Mouse (Mus musculus) hindbrain, postnatal 0 days (tissue): Measurements from ENCODE around the gene Zfp54. TPM values are rescaled to one million over a fixed set of nuclear protein-coding genes. Genes with fewer than 3 reads are reported as not detected.
A peak's percentile ranks its signal among the peaks of the same experiment; 100 is the strongest.
"Not testable (repeated sequence)": the region's sequence is repeated elsewhere in the genome, so short reads cannot be mapped to it uniquely, and the experiment has no call there.

Source experiments
- ATAC-seq: fragments of 200-750 bp; cut with Nextera tagmentation; 2 replicates; pipeline ENCODE4 v1.8.0; 2017; ENCODE audit warnings: mild to moderate bottlenecking, moderate TSS enrichment, moderate library complexity
- DNase-seq: peaks from one replicate; pipeline ENCODE4 v3.0.0-alpha.2; 2015; ENCODE audit warnings: low spot score
- H3K27ac ChIP-seq: fragments of 300-500 bp; sonication (generic); 2 replicates; pipeline ENCODE4 v1.5.1; 2014; ENCODE audit warnings: mild to moderate bottlenecking
- H3K27me3 ChIP-seq: fragments of 300-500 bp; sonication (generic); 2 replicates; pipeline ENCODE4 v1.6.1; 2014; ENCODE audit warnings: low read length, mixed read lengths; ENCODE audit not compliant: insufficient read depth
- H3K36me3 ChIP-seq: fragments of 300-500 bp; sonication (generic); 2 replicates; pipeline ENCODE4 v1.6.1; 2014; ENCODE audit warnings: low read length, mixed read lengths; ENCODE audit not compliant: insufficient read depth
- H3K4me1 ChIP-seq: fragments of 300-500 bp; sonication (generic); 2 replicates; pipeline ENCODE4 v1.6.1; 2014; ENCODE audit warnings: antibody characterized with exemption, low read length, mixed read lengths; ENCODE audit not compliant: insufficient read depth
- H3K4me2 ChIP-seq: fragments of 300-500 bp; sonication (generic); 2 replicates; pipeline ENCODE4 v1.6.1; 2014; ENCODE audit warnings: low read depth, mild to moderate bottlenecking, low read length, moderate library complexity, mixed read lengths
- H3K4me3 ChIP-seq: fragments of 300-500 bp; sonication (generic); 2 replicates; pipeline ENCODE4 v1.5.1; 2014; ENCODE audit warnings: low read length
- H3K9ac ChIP-seq: fragments of 300-500 bp; sonication (generic); replicated peaks from 2 replicates; pipeline ENCODE4 v1.6.1; 2014; ENCODE audit warnings: mild to moderate bottlenecking, low read length, moderate library complexity, mixed read lengths
- H3K9me3 ChIP-seq: fragments of 300-500 bp; sonication (generic); 2 replicates; pipeline ENCODE4 v1.6.1; 2016; ENCODE audit warnings: low read length, mixed read lengths
- CTCF ChIP-seq: IDR thresholded peaks from 2 replicates; pipeline ENCODE4 v1.5.1; 2016; ENCODE audit warnings: antibody characterized with exemption, control low read depth, low read depth
- WGBS: fragments of 180-500 bp; shearing (Covaris S2); extraction: QIAGEN DNeasy Blood & Tissue Kit; methylation state at CpG from one replicate; pipeline ENCODE4 v1.1.7; 2014; 5-methylcytosine and 5-hydroxymethylcytosine counted together
- polyA plus RNA-seq: library from polyadenylated mRNA; unstranded; fragments of >200 nt; fragmentation: Nextera tagmentation; extraction: Ambion mirVana; gene quantifications from 2 replicates; pipeline ENCODE4 v1.2.1, GENCODE M21; 2015
- total RNA-seq: library from RNA; depleted of rRNA; stranded (reverse); fragments of >200 nt; gene quantifications from 2 replicates; pipeline ENCODE4 v1.2.3, GENCODE M21; 2014

The Zfp54 gene
- total and polyA plus RNA-seq, 2 experiments from 2014 or later, result 2.2 to 2.4 TPM

DNA sequence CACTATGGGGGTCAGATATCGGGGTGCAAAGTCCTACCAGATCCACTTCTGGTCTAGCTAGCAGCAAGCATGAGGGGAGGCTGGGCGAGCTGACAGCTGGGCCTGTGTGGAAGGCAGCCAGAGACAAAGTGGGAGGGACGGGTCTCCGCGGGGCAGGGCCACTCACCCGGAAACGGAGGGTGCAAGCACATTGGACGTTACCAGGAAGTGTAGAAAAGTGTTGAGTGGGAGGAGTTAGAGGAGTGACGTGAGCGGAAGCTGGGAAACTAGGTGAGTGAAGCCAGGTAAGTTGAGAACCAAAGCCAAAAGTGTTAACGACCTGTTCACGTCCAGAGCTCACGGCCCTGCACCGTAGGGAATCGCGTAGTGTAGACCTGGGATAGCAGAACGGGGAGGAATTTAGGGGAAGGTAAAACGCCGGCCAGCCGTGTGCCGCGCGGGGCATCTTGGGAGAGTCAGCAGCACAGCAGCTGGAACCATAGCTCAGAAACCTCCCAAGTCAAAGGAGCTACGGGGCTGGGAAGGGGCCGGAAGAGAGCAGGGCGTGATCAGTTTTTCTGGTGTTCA is 27.2 kb downstream of the Zfp54 start, which contains the start of gene Zfp51:
Zfp51 (plus strand) TSS at position 237 of the 567 bp plus-strand sequence.
- no peaks in the 10 kb centered on the region for H3K36me3 ChIP-seq
- H3K9ac ChIP-seq, result peak within 1 kb of the TSS; percentile 51
- ATAC-seq (peak; percentile 98), DNase-seq (peak; percentile 92)
- under 1% methylated on average over 26 of the region's 26 CpGs for WGBS
- H3K4me3 ChIP-seq, result peak within 1 kb of the TSS; percentile 60
- peak within 1 kb of the TSS; percentile 73 for H3K4me2 ChIP-seq
- H3K9me3 ChIP-seq, result no peaks in the 10 kb centered on the region
- no peaks in the 10 kb centered on the region for H3K27me3 ChIP-seq
- TF ChIP-seq CTCF, result no peak
- peak within 1 kb of the TSS; percentile 81 for H3K27ac ChIP-seq
- H3K4me1 ChIP-seq, result peaks cover 6% of the 10 kb centered on the region

- no peak overlapping the region for H3K9ac ChIP-seq
- WGBS, result 90% methylated on average over 5 of the region's 5 CpGs
- no peaks in the 10 kb centered on the region for H3K4me1 ChIP-seq
Observed at GRCm38 (mm10) chr17:21463550-21463949, 40.5 kb downstream of the Zfp54 start.

DNA sequence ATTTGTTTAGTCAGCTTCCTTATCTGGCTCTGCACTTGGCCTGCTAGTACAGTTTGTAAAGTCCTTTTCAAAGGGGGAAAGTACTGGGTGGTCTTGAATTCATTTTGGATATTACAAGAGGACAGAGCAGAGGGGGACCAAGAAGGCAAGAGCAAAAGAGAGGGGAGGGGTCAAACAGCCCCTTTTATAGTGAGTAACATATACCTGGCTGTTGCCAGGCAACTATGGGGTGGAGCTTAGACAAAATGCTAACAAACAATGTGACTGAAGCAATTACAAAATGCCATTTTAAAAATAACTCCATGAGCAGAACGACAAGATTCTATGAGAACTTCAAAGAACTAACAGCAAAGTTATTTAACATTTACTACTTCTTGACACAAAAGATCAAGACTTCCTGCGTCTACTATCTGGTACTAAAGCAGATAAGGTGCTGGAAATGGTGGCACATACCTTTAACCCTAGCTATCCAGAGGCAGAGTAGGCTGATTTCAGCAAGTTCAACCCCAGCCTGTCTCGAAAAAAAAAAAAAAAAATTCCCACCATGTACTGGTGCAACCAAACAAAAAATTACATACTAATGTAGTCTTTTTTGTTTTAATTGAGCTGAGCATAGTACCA is 49.1 kb downstream of the Zfp54 start:
- Histone ChIP-seq H3K4me2 (no peak overlapping the region), H3K4me1 (0 out of 2 replicates have a peak, but pooled peaks cover 3% of the 10 kb centered on the region), H3K4me3 (no peak overlapping the region), H3K36me3 (no peaks in the 10 kb centered on the region), H3K27ac (no peak overlapping the region), H3K27me3 (no peaks in the 10 kb centered on the region), H3K9me3 (no peaks in the 10 kb centered on the region), H3K9ac (no peak overlapping the region)
- ATAC-seq, result no peak
- TF ChIP-seq CTCF, result no peak
- DNase-seq, result no peak
- 62% methylated on average over 3 of the region's 3 CpGs for WGBS

More at GRCm38 (mm10) chr17:21463550-21463949, 40.5 kb downstream of the Zfp54 start:
- H3K9me3 ChIP-seq, result no peaks in the 10 kb centered on the region
- DNase-seq, result no peak
- H3K27me3 ChIP-seq, result no peaks in the 10 kb centered on the region
- ATAC-seq, result no peak
- H3K4me2 ChIP-seq, result no peak overlapping the region
- H3K36me3 ChIP-seq, result peaks cover 11% of the 10 kb centered on the region; the same call in 1 of the 2 replicates
- no peak for TF ChIP-seq CTCF
- no peak overlapping the region for H3K27ac ChIP-seq
- no peak overlapping the region for H3K4me3 ChIP-seq

GRCm38 (mm10) chr17:21472653-21473307 is 49.8 kb downstream of the Zfp54 start:
- Histone ChIP-seq H3K4me1 (0 out of 2 replicates have a peak, but pooled peaks cover 3% of the 10 kb centered on the region), H3K36me3 (no peaks in the 10 kb centered on the region)
- 66% methylated on average over 2 of the region's 2 CpGs for WGBS

DNA sequence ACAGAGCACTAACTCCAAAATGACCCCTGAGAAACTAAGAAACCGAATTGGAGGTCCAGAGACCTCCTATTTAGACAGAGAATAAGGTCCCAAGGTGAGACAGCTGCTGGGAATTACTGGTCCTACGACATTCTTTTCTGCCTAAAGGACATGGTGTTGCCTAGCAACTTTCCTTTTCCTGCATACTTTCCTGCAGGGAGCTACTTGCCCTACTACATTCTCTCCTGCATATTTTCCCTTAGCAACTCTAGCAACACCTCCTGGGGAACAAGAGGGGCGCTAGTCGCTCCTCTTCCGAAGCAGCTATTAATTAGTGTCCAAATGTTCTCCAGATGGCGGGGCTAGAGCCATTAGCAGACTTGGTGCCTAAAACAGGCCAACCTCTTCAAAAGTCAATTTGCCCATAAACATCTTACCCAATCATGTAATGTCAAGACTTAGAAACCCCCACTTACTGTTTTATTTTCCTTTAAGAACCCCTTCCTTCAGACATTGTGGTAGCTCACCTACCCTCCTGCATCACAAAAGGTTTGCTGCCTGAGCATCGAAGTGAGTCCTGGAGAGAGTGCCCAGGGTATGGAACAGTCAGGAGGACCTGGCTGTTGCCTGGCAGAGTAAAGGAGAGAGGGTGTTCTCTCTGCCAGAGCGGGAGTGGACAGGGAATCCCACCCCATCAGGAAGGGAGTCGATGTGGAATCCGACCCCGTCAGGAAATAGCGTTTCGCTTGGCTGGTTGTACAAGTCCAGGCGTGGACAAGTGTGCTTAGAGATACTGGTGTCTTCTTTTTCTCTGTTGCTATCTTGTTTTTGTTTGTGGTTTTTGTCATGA is 50.5 kb downstream of the Zfp54 start:
- no peak overlapping the region for H3K9ac ChIP-seq
- WGBS, result 31% methylated on average over 14 of the region's 14 CpGs
- no peaks in the 10 kb centered on the region for H3K9me3 ChIP-seq
- H3K4me2 ChIP-seq, result no peak overlapping the region
- TF ChIP-seq CTCF, result peak; percentile 32; the same call in 1 of the 2 replicates
- H3K36me3 ChIP-seq, result no peaks in the 10 kb centered on the region
- no peak overlapping the region for H3K4me3 ChIP-seq
- 0 out of 2 replicates have a peak, but pooled peaks cover 3% of the 10 kb centered on the region for H3K4me1 ChIP-seq
- peak; percentile 9 for DNase-seq
- ATAC-seq, result no peak
- no peaks in the 10 kb centered on the region for H3K27me3 ChIP-seq
- H3K27ac ChIP-seq, result no peak overlapping the region

More at GRCm38 (mm10) chr17:21472653-21473307, 49.8 kb downstream of the Zfp54 start:
- Histone ChIP-seq H3K9me3 (no peaks in the 10 kb centered on the region), H3K27ac (no peak overlapping the region), H3K4me3 (no peak overlapping the region), H3K9ac (no peak overlapping the region), H3K27me3 (no peaks in the 10 kb centered on the region), H3K4me2 (no peak overlapping the region)
- no peak for TF ChIP-seq CTCF
- DNase-seq (no peak), ATAC-seq (no peak)

GRCm38 (mm10) chr17:21474729-21475128 is 51.7 kb downstream of the Zfp54 start:
- not testable (repeated sequence) for DNase-seq, H3K27ac ChIP-seq, H3K36me3 ChIP-seq, H3K9me3 ChIP-seq, H3K9ac ChIP-seq, H3K4me2 ChIP-seq, H3K4me1 ChIP-seq, H3K4me3 ChIP-seq, ATAC-seq, H3K27me3 ChIP-seq
- WGBS, result 16% methylated on average over 8 of the region's 10 CpGs

DNA sequence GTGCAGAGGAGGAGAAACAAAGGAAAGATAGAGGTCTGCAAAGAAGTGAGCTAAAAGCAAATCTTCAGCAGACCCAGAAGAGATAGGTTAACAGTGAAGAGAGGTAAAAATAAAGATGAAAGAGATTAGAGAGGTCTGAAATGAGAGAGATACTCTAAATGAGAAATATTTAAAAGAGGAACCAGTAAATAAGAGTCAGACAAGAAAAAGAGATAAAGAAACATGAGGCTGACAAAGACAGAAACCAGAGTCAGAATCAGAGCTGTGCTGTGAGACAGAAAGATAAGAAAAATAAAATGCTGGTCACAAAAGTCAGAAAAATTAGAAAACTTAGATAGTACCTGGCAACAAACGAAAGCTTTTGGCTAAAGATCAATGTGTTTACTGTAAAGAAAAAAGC is 52.3 kb downstream of the Zfp54 start:
- not testable (repeated sequence) for H3K9ac ChIP-seq, H3K4me1 ChIP-seq, H3K27me3 ChIP-seq, DNase-seq, H3K4me2 ChIP-seq, H3K9me3 ChIP-seq, H3K4me3 ChIP-seq, H3K36me3 ChIP-seq, H3K27ac ChIP-seq, ATAC-seq
- WGBS, result 89% methylated on average over 1 of the region's 1 CpGs

DNA sequence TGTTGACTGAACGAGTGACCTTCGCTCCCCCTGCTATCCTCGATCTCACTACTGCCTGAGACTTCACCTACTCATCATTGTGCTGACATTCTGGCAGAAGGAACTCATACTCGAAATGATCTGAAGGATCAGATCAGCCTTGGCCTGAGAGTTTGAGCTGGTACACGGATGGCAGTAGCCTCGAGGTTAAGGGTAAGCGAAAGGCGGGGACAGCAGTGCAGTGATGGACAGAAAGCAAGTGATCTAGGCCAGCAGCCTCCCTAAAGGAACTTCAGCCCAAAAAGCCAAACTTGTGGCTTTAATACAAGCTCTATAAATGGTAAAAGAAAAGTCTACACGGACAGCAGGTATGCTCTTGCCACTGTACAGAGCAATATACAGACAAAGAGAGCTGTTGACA is 53.3 kb downstream of the Zfp54 start:
- H3K27ac ChIP-seq, H3K4me1 ChIP-seq, H3K9ac ChIP-seq, H3K27me3 ChIP-seq, ATAC-seq, H3K4me2 ChIP-seq, H3K36me3 ChIP-seq, H3K9me3 ChIP-seq, DNase-seq, H3K4me3 ChIP-seq: not testable (repeated sequence)
- WGBS, result 88% methylated on average over 4 of the region's 9 CpGs
